Mouse (Mus musculus) left cerebral cortex, adult 9 months (tissue): Measurements from ENCODE around the gene Il10rb.

Experiments used
- DNase-seq, 2 experiments: peaks; one replicate each; pipeline ENCODE4 v3.0.0; 2022; ENCODE audit warnings: low spot score in 2 of 2

Gene Il10rb

DNA sequence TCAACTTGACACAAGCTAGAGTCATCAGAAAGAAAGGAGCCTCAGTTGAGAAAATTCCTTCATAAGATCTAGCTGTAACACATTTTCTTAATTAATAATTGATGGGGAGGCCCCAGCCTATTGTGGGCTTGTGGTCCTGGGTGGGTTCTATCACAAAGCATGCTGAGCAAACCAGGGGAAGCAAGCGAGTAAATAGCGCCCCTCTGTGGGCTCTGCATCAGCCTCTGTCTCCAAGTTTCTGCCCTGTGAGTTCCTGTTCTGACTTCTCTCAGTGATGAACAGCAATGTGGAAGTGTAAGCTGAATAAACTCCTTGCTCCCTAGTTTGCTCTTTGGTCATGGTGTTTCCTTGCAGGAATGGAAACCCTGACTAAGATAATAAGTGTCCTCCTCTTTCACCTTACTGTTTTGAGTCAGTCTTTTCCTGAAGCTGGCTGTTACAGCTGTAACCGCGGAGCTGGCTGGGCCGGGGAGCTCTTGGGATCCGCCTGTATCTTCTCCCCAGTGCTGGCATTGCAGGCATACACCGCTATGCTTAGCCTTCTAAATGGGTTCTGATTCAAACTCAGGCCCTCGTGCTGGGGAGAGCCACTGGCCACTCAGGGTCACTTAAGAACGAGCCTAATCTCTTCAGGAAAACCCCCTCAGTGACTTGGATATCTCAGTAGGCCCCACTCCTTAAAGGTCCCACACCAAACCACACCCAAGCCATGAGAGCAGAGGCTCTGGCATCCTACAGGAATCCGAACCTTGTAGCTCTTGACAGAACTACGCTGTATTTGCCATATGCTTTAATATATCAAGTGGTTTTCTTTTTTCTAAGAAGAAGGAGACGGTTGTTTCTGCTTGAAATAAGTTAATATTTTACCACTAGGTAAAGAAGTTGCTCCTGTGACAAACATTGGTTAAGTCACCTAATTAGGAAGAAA, 44.4 kb downstream of the Il10rb start:
- no peak for DNase-seq

DNA sequence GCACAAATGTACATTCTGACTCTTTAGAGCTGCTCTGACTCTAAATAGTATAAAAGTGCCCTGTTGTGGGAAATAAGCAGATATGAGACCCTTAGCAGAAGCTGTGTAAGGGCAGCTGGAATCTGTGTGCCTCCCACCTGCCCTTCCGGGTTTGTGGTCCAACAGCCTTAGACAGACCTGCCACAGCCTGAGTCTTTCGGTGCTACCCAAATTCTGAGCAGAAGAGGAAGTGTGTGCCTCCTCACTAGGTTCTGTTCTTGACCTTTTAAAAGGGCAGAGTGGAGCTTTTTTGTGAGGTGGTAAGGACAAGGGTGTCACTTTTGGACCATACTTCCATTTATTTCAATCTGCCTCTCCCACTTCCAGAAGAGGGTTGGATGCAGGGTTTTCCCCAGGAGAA, 46.0 kb downstream of the Il10rb start:
- DNase-seq: no peak

DNA sequence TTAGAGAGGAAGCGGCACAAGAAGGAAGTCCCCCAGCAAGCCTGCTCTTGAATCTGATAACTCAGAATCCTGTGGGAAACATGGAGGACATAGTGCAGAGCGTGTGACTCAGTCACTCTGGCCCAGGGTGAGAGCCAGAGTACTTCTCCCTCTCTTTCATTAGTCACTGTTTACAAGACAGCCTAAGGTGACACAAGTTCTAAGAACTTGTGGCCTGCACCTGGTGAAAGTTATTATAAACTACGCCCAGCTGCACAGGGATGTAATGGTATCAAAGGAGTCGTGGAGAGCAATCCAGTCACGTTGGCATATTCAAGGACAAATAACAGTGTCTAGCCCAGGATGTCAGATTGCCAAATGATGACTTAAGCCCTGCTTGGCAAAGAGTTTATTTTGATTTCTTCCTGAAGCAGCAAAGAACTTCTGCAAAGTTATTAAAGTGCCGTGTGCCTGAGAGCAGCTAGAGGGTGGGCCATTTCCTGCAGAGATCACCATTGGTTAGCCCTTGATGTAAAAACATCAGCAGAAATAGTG, 46.5 kb downstream of the Il10rb start:
- no peak for DNase-seq

DNA sequence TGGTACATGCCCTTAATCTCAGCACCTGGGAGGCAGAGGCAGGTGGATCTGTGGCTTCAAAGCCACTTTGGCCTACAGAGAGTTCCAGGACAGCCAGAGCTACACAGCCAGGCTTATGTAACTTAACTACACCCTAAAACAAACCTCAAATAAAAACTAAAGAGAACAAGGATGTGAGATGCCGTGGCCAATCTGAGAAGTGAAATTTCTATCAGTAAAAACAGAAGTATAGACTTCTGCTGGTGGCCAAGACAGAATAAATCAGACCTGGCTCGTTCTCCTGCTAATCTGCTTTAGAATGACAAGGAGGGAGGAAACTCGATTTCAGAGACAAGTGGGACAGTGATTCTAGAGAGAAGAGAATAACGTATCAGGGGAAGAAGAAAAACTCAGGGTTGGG, 49.9 kb downstream of the Il10rb start:
- no peak for DNase-seq

DNA sequence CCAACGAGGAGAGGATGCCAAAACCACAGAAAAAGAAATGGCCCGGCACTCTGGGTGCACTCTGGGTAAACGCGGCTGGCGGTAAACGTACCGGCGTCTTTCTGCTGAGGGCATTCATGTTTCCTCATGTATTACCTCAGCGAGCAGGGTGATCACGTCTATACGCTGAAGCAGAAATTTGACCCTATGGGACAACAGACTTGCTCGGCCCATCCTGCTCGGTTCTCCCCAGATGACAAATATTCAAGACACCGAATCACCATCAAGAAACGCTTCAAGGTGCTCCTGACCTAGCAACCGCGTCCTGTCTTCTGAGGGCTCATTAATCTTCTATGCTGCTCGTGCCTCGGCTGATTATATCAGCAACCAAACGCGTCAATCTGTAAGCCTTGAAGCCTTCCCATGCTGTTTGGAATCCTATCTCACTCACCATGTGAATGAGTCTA, 52.4 kb downstream of the Il10rb start:
- DNase-seq: no peak

DNA sequence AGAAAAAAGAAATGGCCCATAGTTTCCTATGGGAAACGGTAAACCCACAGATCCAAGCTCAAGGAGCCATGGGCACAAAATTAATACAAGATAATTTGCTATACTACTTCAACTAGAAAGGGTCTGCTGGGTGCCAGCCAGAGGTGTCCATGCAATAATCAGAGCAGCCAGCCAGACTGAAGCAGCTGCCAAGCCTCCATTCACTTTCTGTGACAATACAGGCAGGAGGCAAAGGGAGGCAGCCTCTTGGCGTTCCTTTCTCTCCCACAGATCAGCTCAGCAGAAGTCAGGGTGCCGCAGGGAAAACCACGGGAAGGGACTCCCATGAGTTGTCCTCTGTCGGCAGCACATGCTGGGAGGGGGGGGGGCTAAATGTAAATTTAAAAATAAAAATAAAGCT, 53.0 kb downstream of the Il10rb start:
- DNase-seq: no peak

DNA sequence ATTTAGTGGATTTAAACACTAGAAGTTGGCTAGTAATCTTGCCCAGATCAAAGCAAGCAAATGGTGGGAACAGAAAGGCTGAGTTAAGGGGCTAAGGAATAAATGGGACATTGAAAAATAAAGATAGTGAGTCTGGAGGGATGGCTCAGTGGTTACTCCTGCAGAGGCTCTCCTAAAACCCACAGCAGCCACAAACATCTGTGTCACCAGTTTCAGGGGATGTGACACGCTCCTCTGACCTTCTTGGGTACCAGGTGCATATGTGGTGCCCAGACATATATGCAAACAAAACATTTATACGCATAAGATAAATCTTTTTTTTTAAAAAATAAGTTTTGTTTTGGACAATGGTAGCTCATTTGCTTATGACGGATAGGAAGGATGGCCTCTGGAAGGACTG, 53.4 kb downstream of the Il10rb start:
- DNase-seq: no peak

DNA sequence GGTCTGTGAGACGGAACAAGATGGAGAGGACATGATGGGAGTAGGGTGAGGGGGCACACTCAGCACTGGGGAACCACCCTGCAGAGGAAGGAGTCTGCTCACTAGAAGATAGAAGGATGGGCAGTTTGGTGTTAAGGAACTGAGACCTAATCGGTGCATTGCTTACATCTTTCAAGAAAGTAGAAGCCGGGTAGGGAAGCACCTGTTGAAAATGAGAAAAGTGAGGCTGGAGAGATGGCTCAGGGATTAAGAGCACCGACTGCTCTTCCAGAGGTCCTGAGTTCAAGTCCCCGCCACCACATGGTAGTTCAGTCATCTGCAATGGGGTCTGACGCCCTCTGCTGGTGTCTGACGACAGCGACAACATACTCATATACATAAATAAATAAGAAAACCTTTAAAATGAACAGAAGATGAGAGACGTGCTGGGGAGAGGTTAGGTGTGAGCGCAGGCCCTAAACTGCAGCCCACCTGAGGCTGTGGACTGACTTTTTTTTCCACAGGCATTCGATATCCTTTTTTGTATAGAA, 53.9 kb downstream of the Il10rb start:
- no peak for DNase-seq

DNA sequence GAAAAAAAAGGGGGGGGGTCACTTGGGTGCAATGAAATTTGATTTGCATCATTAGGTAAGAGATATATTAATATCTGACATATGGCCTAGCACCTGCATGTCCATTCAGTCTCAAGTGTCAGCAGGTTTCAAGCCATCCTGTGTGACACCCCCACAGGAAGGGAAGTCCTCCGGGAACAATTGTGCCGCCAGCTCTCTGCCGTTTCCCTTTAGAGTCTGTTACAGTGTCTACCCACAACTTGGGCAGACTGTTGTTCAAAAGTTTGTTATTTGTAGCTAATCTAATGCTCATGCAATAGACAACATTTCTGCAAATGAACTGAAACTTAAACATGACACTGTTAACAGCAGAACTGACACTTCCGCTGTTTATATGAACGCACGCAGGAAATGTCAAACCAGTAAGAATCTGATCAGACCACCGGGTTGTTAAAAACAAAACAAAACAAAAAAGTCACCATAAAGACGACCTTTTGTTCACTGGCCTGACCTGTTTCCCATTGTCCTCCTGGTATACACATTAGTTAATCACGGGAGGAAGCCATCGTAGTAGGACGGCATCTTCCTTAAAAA, 55.2 kb downstream of the Il10rb start:
- no peak for DNase-seq

DNA sequence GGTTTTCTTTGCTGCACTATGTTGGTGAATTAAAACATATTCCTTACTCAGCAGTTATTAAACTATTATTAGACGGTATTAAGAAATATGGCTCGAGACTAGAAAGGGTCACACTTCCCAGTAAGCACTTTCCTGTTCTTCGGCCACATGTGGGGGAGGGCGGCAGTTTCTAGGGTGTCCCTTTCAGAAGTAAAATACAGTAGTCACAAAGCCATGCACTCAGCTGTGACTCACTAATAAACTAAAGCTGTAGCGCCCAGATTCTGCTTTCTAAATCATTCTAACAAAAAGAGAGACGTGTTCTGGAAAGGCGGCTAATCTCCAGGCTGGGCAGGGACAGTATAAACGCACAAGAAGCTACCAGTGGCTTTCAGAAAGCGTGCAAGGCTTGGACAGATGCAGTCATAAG, 55.8 kb downstream of the Il10rb start:
- DNase-seq: no peak

DNA sequence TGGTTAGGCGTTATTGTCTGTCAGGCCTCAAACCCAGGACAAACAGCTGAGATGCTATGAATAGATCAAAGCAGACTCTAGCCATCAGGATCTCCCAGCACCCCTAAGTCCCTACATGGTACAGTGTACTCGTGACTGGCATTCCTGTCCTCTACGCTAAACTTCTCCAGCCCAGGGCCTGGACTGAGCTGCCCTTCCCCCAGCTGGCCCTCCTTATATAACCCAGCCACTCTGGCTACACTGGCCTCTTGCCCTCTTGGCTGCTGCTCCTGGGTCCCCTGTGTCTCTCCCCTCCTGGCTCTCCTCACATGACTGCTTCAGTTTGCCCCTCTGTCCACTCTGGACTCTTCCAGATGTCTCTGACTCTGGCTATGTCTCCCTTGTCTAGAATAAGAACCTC, 56.7 kb downstream of the Il10rb start:
- no peak for DNase-seq

DNA sequence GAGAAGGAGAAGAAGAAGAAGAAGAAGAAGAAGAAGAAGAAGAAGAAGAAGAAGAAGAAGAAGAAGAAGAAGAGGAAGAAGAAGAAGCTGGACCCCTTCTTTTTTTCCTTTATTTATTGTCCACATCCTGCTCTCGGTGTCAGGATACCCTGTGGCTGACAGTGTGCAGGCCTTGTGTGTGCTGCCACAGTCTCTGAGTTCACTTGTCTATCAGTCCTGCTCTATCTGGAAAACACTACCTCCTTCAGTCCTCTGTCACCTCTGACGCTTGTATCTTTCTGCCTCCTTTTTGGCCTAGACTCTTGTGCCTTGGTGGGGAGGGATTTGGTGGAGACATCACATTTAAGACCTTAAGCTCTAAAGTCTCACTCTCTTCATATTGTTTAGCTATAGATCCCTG, 57.4 kb downstream of the Il10rb start:
- no peak for DNase-seq

DNA sequence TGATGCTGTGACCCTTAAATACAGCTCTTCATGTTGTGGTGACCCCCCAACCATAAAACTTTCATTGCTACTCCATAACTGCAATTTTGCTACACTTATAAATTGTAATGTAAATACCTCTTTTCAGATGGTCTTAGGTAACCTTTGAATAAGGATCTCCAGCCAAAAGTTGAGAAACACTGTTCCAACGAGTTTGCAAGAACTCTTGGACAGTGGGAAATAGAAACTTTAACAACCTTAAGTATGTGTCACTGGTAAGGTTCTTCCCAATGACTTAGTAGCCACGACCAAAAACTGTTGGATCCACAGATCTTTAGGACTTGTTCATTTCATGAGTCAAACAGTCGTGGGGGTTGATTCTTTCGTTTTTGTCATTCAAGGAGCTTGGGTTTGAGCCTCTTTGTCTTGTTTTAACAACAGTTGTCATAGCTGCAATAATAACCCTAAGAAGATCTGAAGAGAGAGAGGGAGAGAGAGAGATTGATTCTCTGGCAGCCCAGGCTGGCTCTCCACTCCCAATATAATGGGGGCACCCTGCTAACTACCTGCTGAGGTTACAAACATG, 58.0 kb downstream of the Il10rb start:
- DNase-seq: no peak

DNA sequence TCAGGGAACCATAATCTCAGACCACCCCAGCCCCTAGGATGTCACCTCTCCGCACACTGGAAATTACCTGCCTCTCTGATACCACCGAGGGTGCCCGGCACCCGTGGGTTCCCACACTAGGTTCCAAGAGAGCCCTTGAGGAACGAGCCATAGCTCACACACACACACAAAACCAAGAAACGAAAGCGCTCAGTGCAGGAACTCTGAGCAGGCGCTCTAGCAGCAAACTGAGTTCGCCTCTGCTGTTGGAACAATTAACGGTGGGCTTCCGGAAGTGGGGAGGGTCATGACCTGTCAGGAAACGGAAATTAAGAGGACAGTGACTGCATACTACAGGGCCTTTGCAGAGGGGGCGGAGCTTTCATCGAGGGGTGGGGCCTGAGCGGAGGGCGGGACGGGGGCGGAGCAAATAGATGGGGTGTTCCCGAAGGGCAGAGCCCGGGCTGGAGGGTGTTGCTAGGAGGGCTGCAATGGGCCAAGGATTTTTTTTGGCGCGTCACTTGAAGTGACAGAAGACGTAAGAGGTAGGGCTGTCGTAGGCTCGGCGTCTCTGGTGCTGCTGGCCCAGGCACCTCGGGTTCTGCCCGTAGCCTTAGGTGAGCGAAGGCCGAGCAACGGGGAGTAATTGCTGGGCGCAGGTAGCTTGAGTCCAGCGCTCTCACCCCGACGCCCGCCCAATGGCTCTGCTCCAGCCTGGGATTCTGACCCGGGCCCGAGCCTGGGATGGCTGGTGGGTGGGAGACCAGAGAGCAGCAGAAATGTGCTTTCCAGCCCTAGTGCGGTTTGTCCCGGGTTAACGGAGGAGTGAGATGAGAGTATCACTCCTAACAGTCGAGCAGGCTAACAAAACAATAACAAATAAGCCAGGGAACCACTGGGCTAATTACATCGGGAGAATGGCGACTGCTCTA, 58.9 kb downstream of the Il10rb start:
- peak; percentile 68 to 81 for DNase-seq

DNA sequence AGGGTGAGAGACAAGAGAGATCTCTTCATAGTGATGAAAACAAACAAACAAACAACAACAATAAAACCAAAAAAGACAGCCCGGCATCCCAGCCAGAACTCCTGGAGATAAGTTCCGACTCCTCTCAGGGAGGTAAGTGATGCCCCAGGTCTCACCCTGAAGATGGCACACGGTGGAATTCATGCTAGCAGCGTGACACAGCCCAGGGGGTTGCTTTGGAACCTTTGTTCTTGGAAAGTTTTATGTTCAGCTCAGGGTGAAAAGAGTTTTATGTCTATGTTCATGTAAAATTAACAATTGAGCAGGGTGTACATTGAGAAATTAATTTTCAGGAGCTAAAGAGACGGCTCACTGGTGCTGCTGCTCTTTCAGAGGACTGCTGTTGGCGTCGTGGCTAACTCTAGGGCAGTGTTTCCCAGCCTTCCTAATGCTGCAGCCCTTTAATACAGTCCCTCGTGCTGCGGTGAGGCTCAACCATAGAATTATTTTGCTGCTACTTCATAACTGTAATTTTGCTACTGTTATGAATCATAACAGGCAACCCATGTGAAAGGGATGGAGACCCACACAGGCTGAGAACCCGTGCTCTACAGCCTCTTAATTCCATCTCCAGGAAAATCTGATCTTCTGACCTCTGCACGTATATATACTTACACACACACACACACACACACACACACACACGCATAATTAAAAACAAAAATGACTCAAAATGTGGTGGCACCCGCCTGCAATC, 59.7 kb downstream of the Il10rb start:
- no peak for DNase-seq

DNA sequence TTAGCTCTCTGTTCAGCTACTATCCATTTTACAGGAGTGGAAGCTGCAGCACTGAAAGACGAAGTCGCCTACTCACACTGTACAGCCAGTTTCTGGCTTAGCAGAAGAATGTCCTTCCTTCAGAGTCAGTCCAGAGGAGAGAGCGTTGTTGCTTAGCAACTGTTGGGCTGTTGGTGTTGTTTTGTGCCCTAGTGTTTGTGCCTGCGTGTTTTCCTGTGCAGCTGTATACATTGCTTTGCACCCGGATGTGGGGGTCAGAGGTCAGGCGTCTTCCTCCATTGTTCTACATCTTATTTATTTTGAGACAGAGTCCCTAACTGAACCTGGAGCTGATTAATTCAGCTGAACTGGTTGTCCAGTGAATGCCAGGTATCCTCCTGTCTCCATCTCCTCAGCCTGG, 60.6 kb downstream of the Il10rb start:
- DNase-seq: peak in 1 of 2 experiments; percentile 34

DNA sequence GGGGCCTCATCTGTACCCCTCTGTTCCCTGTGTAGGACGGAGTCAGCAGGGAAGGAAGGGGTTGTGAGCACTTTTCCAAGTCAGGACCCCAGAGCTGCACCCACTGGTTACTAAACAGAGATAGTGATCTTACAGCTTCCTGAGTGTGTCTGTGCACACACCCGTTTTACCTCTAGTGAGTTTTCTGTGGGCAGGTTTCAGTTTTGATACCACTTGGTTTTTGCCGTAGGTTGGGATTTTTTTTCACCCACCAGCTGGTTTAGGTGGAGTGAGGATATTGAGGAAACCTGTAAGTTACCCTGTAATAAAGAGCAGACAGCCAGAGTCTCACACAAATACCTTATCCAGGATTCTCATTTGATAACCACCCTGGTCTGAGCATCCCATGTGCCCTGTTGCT, 64.5 kb downstream of the Il10rb start:
- DNase-seq: no peak

DNA sequence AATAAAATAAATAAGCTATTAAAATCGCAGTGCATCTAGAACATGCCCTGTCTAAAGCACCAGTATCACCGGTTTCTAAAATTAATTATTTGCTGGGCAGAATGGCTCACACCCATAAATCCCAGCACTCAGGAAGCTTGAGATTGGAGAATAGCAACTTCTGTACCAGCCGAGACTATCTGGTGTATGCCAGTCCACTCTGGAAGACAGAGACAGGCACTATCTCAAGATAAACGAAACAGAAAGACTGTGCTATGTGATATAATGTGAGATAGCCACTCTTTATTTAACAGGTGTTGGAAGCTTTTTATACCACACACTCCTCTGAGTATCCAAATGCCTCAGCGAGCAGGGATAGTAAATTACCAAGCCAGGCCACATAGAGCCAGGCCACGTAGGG, 65.5 kb downstream of the Il10rb start:
- DNase-seq: no peak
